Mouse (Mus musculus): ENCODE measurements around the gene Tmem131. TPM values are rescaled to one million over a fixed set of nuclear protein-coding genes. Genes with fewer than 3 reads are reported as not detected.

Gene Tmem131
- polyA plus RNA-seq, 1 experiment from 2014 or later = 16.6 TPM

Other genes starting within 250 kb of the Tmem131 start
- 0.31 TPM in 1 of 2 replicates, not detected in the other for gene 4933424G06Rik, start 233.5 kb downstream of the Tmem131 start, polyA plus RNA-seq (2014; fragmentation: Nextera tagmentation; extraction: Ambion mirVana)
- gene Actr1b, start 229.2 kb downstream of the Tmem131 start, polyA plus RNA-seq (2014; fragmentation: Nextera tagmentation; extraction: Ambion mirVana) = 108 and 123 TPM in 2 replicates
- gene Zap70, start 181.9 kb downstream of the Tmem131 start, polyA plus RNA-seq (2014; fragmentation: Nextera tagmentation; extraction: Ambion mirVana) = 0.17 and 0.32 TPM in 2 replicates
- gene Vwa3b, start 82.9 kb upstream of the Tmem131 start, polyA plus RNA-seq (2014; fragmentation: Nextera tagmentation; extraction: Ambion mirVana) = 0.61 and 0.87 TPM in 2 replicates